Mouse (Mus musculus) thymus, adult 2 months (tissue): ENCODE data around the gene Ermn.

Experiments
- CTCF ChIP-seq: fragments of 200-500 bp; IDR thresholded peaks from 2 replicates; pipeline ENCODE4 v1.5.1; 2012; ENCODE audit warnings: mild to moderate bottlenecking, control low read depth, low read length, moderate library complexity, borderline replicate concordance; ENCODE audit not compliant: control insufficient read depth, poor library complexity, insufficient read depth; ENCODE audit errors: extremely low read depth
- POLR2A ChIP-seq: fragments of 200-500 bp; IDR thresholded peaks from 2 replicates; pipeline ENCODE4 v1.6.1; 2012; ENCODE audit warnings: mild to moderate bottlenecking, low read length, control low read depth, moderate library complexity; ENCODE audit not compliant: control insufficient read depth, poor library complexity, insufficient read depth; ENCODE audit errors: extremely low read depth

GRCm38 (mm10) chr2:58094818-58095217 is 42.2 kb upstream of the Ermn start:
- TF ChIP-seq CTCF (no peak), POLR2A (no peak)
